Comparison of ENCODE assay signal across 13 mouse cellular contexts in the genomic region with DNA sequence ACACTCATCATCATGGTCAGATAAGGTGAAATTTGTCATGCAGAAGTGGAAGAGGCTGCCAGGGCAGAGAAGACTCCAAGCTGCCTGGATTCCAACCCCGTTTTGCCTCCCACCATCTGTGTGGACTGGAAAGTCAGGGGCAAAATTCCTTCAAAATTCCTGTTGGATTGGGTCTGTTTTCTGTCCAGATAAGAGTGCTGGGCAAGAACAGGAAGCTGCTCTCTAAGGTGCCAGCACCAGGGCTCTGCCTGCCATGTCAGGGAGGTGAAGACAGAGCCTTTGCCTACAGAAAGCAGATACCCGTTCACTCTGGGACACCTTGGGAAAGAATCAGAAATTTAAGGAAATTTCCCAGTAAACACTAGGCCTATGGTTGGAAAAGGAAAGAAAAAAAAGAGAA.
A peak's percentile ranks its signal among the peaks of the same experiment; 100 is the strongest.
DNase-seq lines count a peak whose midpoint lies in the region; ATAC-seq lines count a peak whose summit lies in the region.
"Had no signal": no experiment of that assay in that cellular context is flagged by ENCODE, and none has a peak within 500 bp of the region (broad histone marks: within the 10 kb centered on the region; RNA-seq: fewer than 3 reads in every experiment).

No protein-coding gene starts in this region.

- no peaks in the 10 kb centered on the region for H3K27me3 ChIP-seq in embryonic facial prominence, embryonic 13.5 days
- no peaks in the 10 kb centered on the region for H3K27me3 ChIP-seq in embryonic facial prominence, embryonic 10.5 days (replicated peaks; ENCODE audit: low read depth, poor library complexity, severe bottlenecking)
- H3K27me3 ChIP-seq in lung, embryonic 16.5 days (ENCODE audit: control insufficient read depth, insufficient read depth, low read depth, low read length): no peaks in the 10 kb centered on the region
- no peaks in the 10 kb centered on the region for H3K27me3 ChIP-seq in heart, embryonic 15.5 days
- no peaks in the 10 kb centered on the region for H3K27me3 ChIP-seq in stomach, embryonic 16.5 days (ENCODE audit: control insufficient read depth, insufficient read depth, low read length)
- peaks cover 3% of the 10 kb centered on the region; the same call in 1 of the 2 replicates for H3K27me3 ChIP-seq in forebrain, embryonic 10.5 days (ENCODE audit: poor library complexity, severe bottlenecking)
- H3K27me3 ChIP-seq: liver, embryonic 13.5 days; Patski had no signal

- H3K36me3 ChIP-seq in embryonic facial prominence, embryonic 13.5 days: no peaks in the 10 kb centered on the region
- no peaks in the 10 kb centered on the region for H3K36me3 ChIP-seq in embryonic facial prominence, embryonic 10.5 days (replicated peaks)
- no peaks in the 10 kb centered on the region for H3K36me3 ChIP-seq in lung, embryonic 16.5 days (ENCODE audit: control insufficient read depth, insufficient read depth, low read length)
- H3K36me3 ChIP-seq in heart, embryonic 15.5 days: no peaks in the 10 kb centered on the region
- H3K36me3 ChIP-seq in stomach, embryonic 16.5 days (ENCODE audit: control insufficient read depth, insufficient read depth, low read length): no peaks in the 10 kb centered on the region
- no peaks in the 10 kb centered on the region for H3K36me3 ChIP-seq in forebrain, embryonic 10.5 days (replicated peaks)
- H3K36me3 ChIP-seq: liver, embryonic 13.5 days had no signal

- no peak for ATAC-seq in embryonic facial prominence, embryonic 13.5 days (ENCODE audit: insufficient number of reproducible peaks, insufficient read depth, low FRiP score, low TSS enrichment, low read depth)
- no peak; the same call in 1 of the 2 replicates for ATAC-seq in lung, embryonic 16.5 days (ENCODE audit: low read depth)
- no peak; the same call in 1 of the 2 replicates for ATAC-seq in heart, embryonic 15.5 days (replicated peaks; ENCODE audit: insufficient number of reproducible peaks, insufficient read depth, low FRiP score, low read depth)
- ATAC-seq in stomach, embryonic 16.5 days (ENCODE audit: insufficient read depth, low FRiP score): no peak
- ATAC-seq: Patski had no signal

- 50% methylated on average over 2 of the region's 2 CpGs for WGBS in embryonic facial prominence, embryonic 13.5 days
- WGBS in embryonic facial prominence, embryonic 10.5 days: 76% methylated on average over 2 of the region's 2 CpGs
- 16% methylated on average over 2 of the region's 2 CpGs for WGBS in lung, embryonic 16.5 days
- 22% methylated on average over 2 of the region's 2 CpGs for WGBS in heart, embryonic 15.5 days
- WGBS in stomach, embryonic 16.5 days: 30% methylated on average over 2 of the region's 2 CpGs
- 87% methylated on average over 2 of the region's 2 CpGs for WGBS in forebrain, embryonic 10.5 days

- DNase-seq in embryonic facial prominence, embryonic 10.5 days (ENCODE audit: low spot score): no peak
- DNase-seq in lung, adult 18-20 months: no peak
- DNase-seq in forebrain, embryonic 10.5 days (ENCODE audit: extremely low spot score, low spot score): no peak
- no peak for DNase-seq in B cell, adult 2 months
- DNase-seq: cerebellum, postnatal 36 days; kidney, postnatal 25 days; liver, embryonic 13.5 days; midbrain, embryonic 14.5 days had no signal

- H3K27ac ChIP-seq in embryonic facial prominence, embryonic 13.5 days: peak overlapping the region; percentile 75
- H3K27ac ChIP-seq in embryonic facial prominence, embryonic 10.5 days (replicated peaks): no peak overlapping the region
- H3K27ac ChIP-seq in lung, embryonic 16.5 days (ENCODE audit: low read length): peak overlapping the region; percentile 72
- H3K27ac ChIP-seq in heart, embryonic 15.5 days: peak overlapping the region; percentile 63
- H3K27ac ChIP-seq in stomach, embryonic 16.5 days (ENCODE audit: low read length): peak overlapping the region; percentile 76
- H3K27ac ChIP-seq in forebrain, embryonic 10.5 days: no peak overlapping the region
- H3K27ac ChIP-seq: liver, embryonic 13.5 days had no signal

- no peak overlapping the region for H3K4me2 ChIP-seq in embryonic facial prominence, embryonic 13.5 days
- no peak overlapping the region for H3K4me2 ChIP-seq in lung, embryonic 16.5 days (ENCODE audit: low read depth, low read length)
- no peak overlapping the region for H3K4me2 ChIP-seq in heart, embryonic 15.5 days
- H3K4me2 ChIP-seq in stomach, embryonic 16.5 days (ENCODE audit: low read depth, low read length): no peak overlapping the region
- H3K4me2 ChIP-seq: liver, embryonic 13.5 days had no signal

- H3K9ac ChIP-seq in embryonic facial prominence, embryonic 13.5 days: no peak overlapping the region
- H3K9ac ChIP-seq in lung, embryonic 16.5 days (ENCODE audit: low read length): no peak overlapping the region
- no peak overlapping the region for H3K9ac ChIP-seq in heart, embryonic 15.5 days
- H3K9ac ChIP-seq in stomach, embryonic 16.5 days (ENCODE audit: low read length): no peak overlapping the region
- H3K9ac ChIP-seq: liver, embryonic 13.5 days had no signal

- H3K9me3 ChIP-seq in embryonic facial prominence, embryonic 13.5 days: no peaks in the 10 kb centered on the region
- H3K9me3 ChIP-seq in embryonic facial prominence, embryonic 10.5 days: no peaks in the 10 kb centered on the region
- no peaks in the 10 kb centered on the region for H3K9me3 ChIP-seq in lung, embryonic 16.5 days (ENCODE audit: control insufficient read depth, low read length)
- no peaks in the 10 kb centered on the region for H3K9me3 ChIP-seq in heart, embryonic 15.5 days (replicated peaks)
- H3K9me3 ChIP-seq in stomach, embryonic 16.5 days (replicated peaks; ENCODE audit: control insufficient read depth, low read length): no peaks in the 10 kb centered on the region
- H3K9me3 ChIP-seq in forebrain, embryonic 10.5 days: no peaks in the 10 kb centered on the region
- H3K9me3 ChIP-seq: liver, embryonic 13.5 days had no signal

- no peak overlapping the region for H3K4me3 ChIP-seq in embryonic facial prominence, embryonic 13.5 days
- H3K4me3 ChIP-seq in embryonic facial prominence, embryonic 10.5 days: no peak overlapping the region
- no peak overlapping the region for H3K4me3 ChIP-seq in lung, embryonic 16.5 days (ENCODE audit: low read length)
- no peak overlapping the region for H3K4me3 ChIP-seq in heart, embryonic 15.5 days
- H3K4me3 ChIP-seq in stomach, embryonic 16.5 days (replicated peaks; ENCODE audit: low read length): no peak overlapping the region
- H3K4me3 ChIP-seq in forebrain, embryonic 10.5 days: no peak overlapping the region
- H3K4me3 ChIP-seq: liver, embryonic 13.5 days had no signal

- peaks cover 24% of the 10 kb centered on the region for H3K4me1 ChIP-seq in embryonic facial prominence, embryonic 13.5 days
- peaks cover 11% of the 10 kb centered on the region for H3K4me1 ChIP-seq in embryonic facial prominence, embryonic 10.5 days
- H3K4me1 ChIP-seq in lung, embryonic 16.5 days (replicated peaks; ENCODE audit: control insufficient read depth, insufficient read depth, low read length): peaks cover 17% of the 10 kb centered on the region
- peaks cover 27% of the 10 kb centered on the region for H3K4me1 ChIP-seq in heart, embryonic 15.5 days (replicated peaks)
- peaks cover 24% of the 10 kb centered on the region for H3K4me1 ChIP-seq in stomach, embryonic 16.5 days (ENCODE audit: control insufficient read depth, insufficient read depth, low read length)
- no peaks in the 10 kb centered on the region for H3K4me1 ChIP-seq in forebrain, embryonic 10.5 days
- H3K4me1 ChIP-seq: liver, embryonic 13.5 days had no signal

Comparison
In these comparisons a context has a peak if more than half of its experiments do, and no peak if none do; other contexts are left out.
1. H3K27ac ChIP-seq: peak in embryonic facial prominence, embryonic 13.5 days (single experiment), lung, embryonic 16.5 days (single experiment), heart, embryonic 15.5 days (single experiment) and stomach, embryonic 16.5 days (single experiment); none in embryonic facial prominence, embryonic 10.5 days (single experiment) and forebrain, embryonic 10.5 days (single experiment).